Mouse (Mus musculus): ENCODE measurements around the gene Ctnnd2. TPM values are rescaled to one million over a fixed set of nuclear protein-coding genes. Genes with fewer than 3 reads are reported as not detected.

The Ctnnd2 gene
- polyA plus RNA-seq, 1 experiment: 4.6 TPM

- H3K4me1 ChIP-seq (replicated peaks; ENCODE audit: control insufficient read depth, insufficient read depth, low read length): no peaks in the 10 kb centered on the region
- H3K27ac ChIP-seq (ENCODE audit: control insufficient read depth, insufficient read depth, low read length): no peak overlapping the region
- H3K4me3 ChIP-seq (ENCODE audit: control insufficient read depth, insufficient read depth, low read length): no peak overlapping the region
- no peak for TF ChIP-seq POLR2A (IDR thresholded peaks at IDR 0.05; ENCODE audit: control insufficient read depth, extremely low read depth, insufficient read depth, low read length, poor library complexity)
- no peak for TF ChIP-seq CTCF (IDR thresholded peaks at IDR 0.05; ENCODE audit: borderline replicate concordance, control insufficient read depth, extremely low read depth, insufficient read depth, low read length, poor library complexity)
- H3K27me3 ChIP-seq (ENCODE audit: control insufficient read depth, insufficient read depth, low read length): no peaks in the 10 kb centered on the region
- WGBS: 61% methylated on average over 6 of the region's 6 CpGs
- no peaks in the 10 kb centered on the region for H3K36me3 ChIP-seq (ENCODE audit: control insufficient read depth, insufficient read depth, low read length)
- DNase-seq: no peak
Observed at GRCm38 (mm10) chr15:30700762-30701161, 528.4 kb downstream of the Ctnnd2 start.

GRCm38 (mm10) chr15:30701592-30701991 is 529.2 kb downstream of the Ctnnd2 start:
- Histone ChIP-seq H3K27ac (ENCODE audit: control insufficient read depth, insufficient read depth, low read length) (no peak overlapping the region), H3K4me1 (replicated peaks; ENCODE audit: control insufficient read depth, insufficient read depth, low read length) (no peaks in the 10 kb centered on the region), H3K27me3 (ENCODE audit: control insufficient read depth, insufficient read depth, low read length) (no peaks in the 10 kb centered on the region), H3K4me3 (ENCODE audit: control insufficient read depth, insufficient read depth, low read length) (no peak overlapping the region), H3K36me3 (ENCODE audit: control insufficient read depth, insufficient read depth, low read length) (no peaks in the 10 kb centered on the region)
- WGBS: 94% methylated on average over 5 of the region's 5 CpGs
- TF ChIP-seq POLR2A (IDR thresholded peaks at IDR 0.05; ENCODE audit: control insufficient read depth, extremely low read depth, insufficient read depth, low read length, poor library complexity) (no peak), CTCF (IDR thresholded peaks at IDR 0.05; ENCODE audit: borderline replicate concordance, control insufficient read depth, extremely low read depth, insufficient read depth, low read length, poor library complexity) (no peak)
- no peak for DNase-seq

GRCm38 (mm10) chr15:30709026-30709753 is 536.8 kb downstream of the Ctnnd2 start:
- Histone ChIP-seq H3K27ac (ENCODE audit: control insufficient read depth, insufficient read depth, low read length) (no peak overlapping the region), H3K4me3 (ENCODE audit: control insufficient read depth, insufficient read depth, low read length) (no peak overlapping the region), H3K4me1 (replicated peaks; ENCODE audit: control insufficient read depth, insufficient read depth, low read length) (no peaks in the 10 kb centered on the region), H3K36me3 (ENCODE audit: control insufficient read depth, insufficient read depth, low read length) (no peaks in the 10 kb centered on the region), H3K27me3 (ENCODE audit: control insufficient read depth, insufficient read depth, low read length) (no peaks in the 10 kb centered on the region)
- 96% methylated on average over 10 of the region's 10 CpGs for WGBS
- DNase-seq: no peak
- no peak for TF ChIP-seq POLR2A (IDR thresholded peaks at IDR 0.05; ENCODE audit: control insufficient read depth, extremely low read depth, insufficient read depth, low read length, poor library complexity)
- TF ChIP-seq CTCF (IDR thresholded peaks at IDR 0.05; ENCODE audit: borderline replicate concordance, control insufficient read depth, extremely low read depth, insufficient read depth, low read length, poor library complexity): no peak

- TF ChIP-seq POLR2A (IDR thresholded peaks at IDR 0.05; ENCODE audit: control insufficient read depth, extremely low read depth, insufficient read depth, low read length, poor library complexity): no peak
- no peak for TF ChIP-seq CTCF (IDR thresholded peaks at IDR 0.05; ENCODE audit: borderline replicate concordance, control insufficient read depth, extremely low read depth, insufficient read depth, low read length, poor library complexity)
- Histone ChIP-seq H3K4me3 (ENCODE audit: control insufficient read depth, insufficient read depth, low read length) (no peak overlapping the region), H3K27me3 (ENCODE audit: control insufficient read depth, insufficient read depth, low read length) (no peaks in the 10 kb centered on the region), H3K27ac (ENCODE audit: control insufficient read depth, insufficient read depth, low read length) (no peak overlapping the region), H3K4me1 (replicated peaks; ENCODE audit: control insufficient read depth, insufficient read depth, low read length) (no peaks in the 10 kb centered on the region), H3K36me3 (ENCODE audit: control insufficient read depth, insufficient read depth, low read length) (no peaks in the 10 kb centered on the region)
- DNase-seq: no peak
- WGBS: 93% methylated on average over 2 of the region's 2 CpGs
Observed at GRCm38 (mm10) chr15:30709754-30710105, 537.3 kb downstream of the Ctnnd2 start.

GRCm38 (mm10) chr15:30714823-30715222 is 542.4 kb downstream of the Ctnnd2 start:
- TF ChIP-seq CTCF (IDR thresholded peaks at IDR 0.05; ENCODE audit: borderline replicate concordance, control insufficient read depth, extremely low read depth, insufficient read depth, low read length, poor library complexity): no peak
- no peak for TF ChIP-seq POLR2A (IDR thresholded peaks at IDR 0.05; ENCODE audit: control insufficient read depth, extremely low read depth, insufficient read depth, low read length, poor library complexity)
- Histone ChIP-seq H3K27ac (ENCODE audit: control insufficient read depth, insufficient read depth, low read length) (no peak overlapping the region), H3K4me3 (ENCODE audit: control insufficient read depth, insufficient read depth, low read length) (no peak overlapping the region), H3K27me3 (ENCODE audit: control insufficient read depth, insufficient read depth, low read length) (no peaks in the 10 kb centered on the region), H3K36me3 (ENCODE audit: control insufficient read depth, insufficient read depth, low read length) (no peaks in the 10 kb centered on the region), H3K4me1 (replicated peaks; ENCODE audit: control insufficient read depth, insufficient read depth, low read length) (no peaks in the 10 kb centered on the region)
- no peak for DNase-seq
- WGBS: 93% methylated on average over 2 of the region's 2 CpGs

- H3K27me3 ChIP-seq (ENCODE audit: control insufficient read depth, insufficient read depth, low read length): no peaks in the 10 kb centered on the region
Observed at GRCm38 (mm10) chr15:30718811-30719210, 546.4 kb downstream of the Ctnnd2 start.

More at GRCm38 (mm10) chr15:30718811-30719210, 546.4 kb downstream of the Ctnnd2 start:
- H3K27ac ChIP-seq (ENCODE audit: control insufficient read depth, insufficient read depth, low read length): no peak overlapping the region
- no peak for DNase-seq
- H3K36me3 ChIP-seq (ENCODE audit: control insufficient read depth, insufficient read depth, low read length): no peaks in the 10 kb centered on the region
- no peaks in the 10 kb centered on the region for H3K4me1 ChIP-seq (replicated peaks; ENCODE audit: control insufficient read depth, insufficient read depth, low read length)
- H3K4me3 ChIP-seq (ENCODE audit: control insufficient read depth, insufficient read depth, low read length): no peak overlapping the region
- no peak for TF ChIP-seq POLR2A (IDR thresholded peaks at IDR 0.05; ENCODE audit: control insufficient read depth, extremely low read depth, insufficient read depth, low read length, poor library complexity)
- no peak for TF ChIP-seq CTCF (IDR thresholded peaks at IDR 0.05; ENCODE audit: borderline replicate concordance, control insufficient read depth, extremely low read depth, insufficient read depth, low read length, poor library complexity)
- 93% methylated on average over 3 of the region's 3 CpGs for WGBS
